Mouse (Mus musculus) spleen, embryonic (tissue): ENCODE data around the gene Mettl1.

Source experiments
- CTCF ChIA-PET: fragments of 350-600 bp; sonication (Branson Sonifier 250); formaldehyde crosslinking; loops from one replicate; lab custom pipeline; 2022; lab: Charles Lee

The Mettl1 gene

GRCm38 (mm10) chr10:127041274-127041766 lies at the start of gene Mettl1, which contains the start of gene Eef1akmt3:
TSS of gene Mettl1 (plus strand) at chr10:127041414.
TSS of gene Eef1akmt3 (minus strand) at chr10:127041513.
- CTCF ChIA-PET = interaction anchor here (0.7 kb wide), 1 partner anchor 66 kb away, joined by 6 read pairs; no protein-coding TSS in a partner anchor

DNA sequence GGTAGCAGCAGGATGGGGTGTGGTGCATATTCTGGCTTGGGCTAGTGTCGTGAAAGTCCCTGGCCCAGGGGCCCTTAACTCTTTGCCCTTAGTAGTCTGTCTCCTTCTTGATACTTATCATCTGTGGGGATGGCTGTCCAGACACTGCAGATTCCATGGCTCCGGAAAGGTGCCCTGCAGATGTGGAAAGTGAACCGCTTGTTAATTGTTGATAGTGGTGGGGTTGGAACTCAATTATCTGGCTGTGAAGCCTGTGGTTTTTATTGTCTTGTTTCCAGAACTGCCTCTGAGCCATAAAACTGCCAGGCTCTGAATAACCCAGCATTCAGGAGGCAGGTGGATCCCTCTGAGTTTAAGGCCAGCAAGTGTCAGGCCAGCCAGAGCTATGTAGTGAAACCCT lies 49.5 kb upstream of the Mettl1 start:
- CTCF ChIA-PET = interaction anchor here (1.6 kb wide), 1 partner anchor 75 kb away, joined by 4 read pairs; no protein-coding TSS in a partner anchor

DNA sequence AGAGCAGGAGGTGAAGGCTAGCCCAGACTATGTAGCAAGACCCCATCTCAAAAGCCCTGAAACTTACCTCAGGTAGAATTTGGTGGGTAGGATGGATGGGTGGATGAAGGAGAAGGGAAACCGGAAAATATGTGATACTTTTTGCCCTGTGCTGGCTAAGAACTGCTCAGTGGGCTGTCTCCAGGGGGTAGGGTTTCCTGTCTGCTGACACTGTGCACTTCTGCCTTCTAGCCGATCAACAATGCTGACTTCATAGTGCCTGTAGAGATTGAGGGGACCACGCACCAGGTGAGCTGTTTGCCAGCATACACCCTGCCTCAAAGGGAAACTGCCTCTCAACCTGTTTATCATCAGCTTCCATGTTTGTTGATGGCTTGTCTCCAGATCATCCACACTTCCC lies 47.6 kb upstream of the Mettl1 start:
- CTCF ChIA-PET = no interaction called here

- CTCF ChIA-PET = no interaction called here
These were observed 43.7 kb upstream of the Mettl1 start for GRCm38 (mm10) chr10:126997340-126998113.

GRCm38 (mm10) chr10:127000529-127000928 lies 40.7 kb upstream of the Mettl1 start, which contains the start of gene Avil:
TSS of gene Avil (plus strand) at chr10:127000709.
- CTCF ChIA-PET = interaction anchor here (0.7 kb wide), 1 partner anchor 28 kb away, joined by 3 read pairs; no protein-coding TSS in a partner anchor

GRCm38 (mm10) chr10:127001297-127001696 lies 39.9 kb upstream of the Mettl1 start:
- CTCF ChIA-PET = interaction anchor here (0.7 kb wide), 1 partner anchor 27 kb away, joined by 3 read pairs; no protein-coding TSS in a partner anchor

DNA sequence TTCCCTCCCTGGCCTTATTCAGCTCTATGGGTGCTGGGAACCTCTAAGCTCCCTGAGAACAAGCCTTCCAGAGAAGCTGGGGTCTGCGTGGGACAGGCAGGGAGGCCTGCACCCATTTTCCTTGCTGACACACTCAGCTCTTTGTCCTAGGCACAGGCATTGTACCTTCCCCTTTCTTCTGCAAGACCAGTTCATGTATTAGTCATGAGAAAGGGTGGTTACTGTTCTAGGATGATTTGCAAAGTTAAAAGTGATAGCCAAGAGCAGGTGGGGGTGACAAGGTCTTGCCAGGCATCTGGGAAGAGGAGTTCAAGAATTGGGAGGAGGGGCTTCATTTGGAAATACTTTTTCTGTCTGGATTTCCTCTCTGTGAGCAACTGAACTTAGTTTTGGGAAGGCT lies 39.2 kb upstream of the Mettl1 start:
- CTCF ChIA-PET = no interaction called here

DNA sequence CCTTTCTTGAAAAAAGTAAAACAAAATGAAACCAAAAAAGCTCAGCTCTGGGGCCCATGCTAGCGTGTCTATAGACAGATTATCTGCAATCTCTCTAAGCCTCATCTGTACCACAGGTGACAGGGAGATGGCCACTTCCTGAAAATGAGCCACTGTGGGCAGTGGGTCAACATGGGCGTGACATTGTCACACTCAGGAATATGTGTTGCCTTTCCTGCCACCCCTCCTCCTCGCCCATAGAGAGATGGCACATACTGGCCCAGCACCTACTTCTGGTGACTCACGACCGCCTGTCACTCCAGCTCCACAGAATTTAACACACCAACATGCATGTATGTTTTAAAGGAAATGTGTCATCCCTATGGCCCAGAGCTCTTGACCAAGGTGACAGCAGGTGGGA lies 38.4 kb upstream of the Mettl1 start:
- CTCF ChIA-PET = no interaction called here

DNA sequence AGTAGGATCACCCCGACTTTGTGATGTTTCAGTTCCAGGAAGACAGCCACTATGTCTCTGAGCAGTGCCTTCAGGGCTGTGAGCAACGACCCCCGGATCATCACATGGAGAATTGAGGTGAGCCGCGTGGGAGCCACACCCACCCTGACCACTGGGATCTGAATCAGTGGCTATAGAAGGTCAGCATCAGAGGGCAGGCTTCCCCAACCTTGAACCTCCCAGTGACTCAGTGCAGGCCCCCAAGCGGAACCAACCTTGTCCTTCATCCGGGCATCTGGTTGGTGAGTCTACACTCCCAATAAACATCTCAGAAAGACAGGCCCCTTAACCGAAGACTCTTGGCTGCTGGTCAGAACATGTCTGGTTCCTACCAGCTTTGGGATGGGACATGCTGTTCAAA lies 37.9 kb upstream of the Mettl1 start:
- CTCF ChIA-PET = no interaction called here

DNA sequence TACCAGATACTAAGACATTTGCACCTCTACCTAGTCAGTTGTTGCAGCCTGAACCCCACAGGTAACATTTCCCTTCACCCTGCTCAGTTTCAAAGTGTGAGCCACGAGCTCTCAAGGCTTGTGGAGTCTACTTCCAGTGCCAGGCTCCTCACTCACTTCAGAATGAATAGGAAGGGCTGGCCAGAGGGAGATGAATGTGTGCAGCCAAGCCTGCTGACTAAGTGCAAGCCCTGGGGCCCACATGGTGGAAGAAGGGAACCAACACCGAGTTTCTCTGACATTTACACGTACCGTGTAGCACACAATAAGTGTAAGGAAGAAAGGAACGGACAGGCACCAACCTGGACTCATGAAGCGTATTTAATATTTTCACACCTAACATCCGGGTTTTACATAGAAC lies 37.4 kb upstream of the Mettl1 start:
- CTCF ChIA-PET = no interaction called here

GRCm38 (mm10) chr10:127016488-127016887 lies 24.7 kb upstream of the Mettl1 start:
- CTCF ChIA-PET = interaction anchor here (0.9 kb wide), 1 partner anchor 39 kb away, joined by 5 read pairs; no protein-coding TSS in a partner anchor

DNA sequence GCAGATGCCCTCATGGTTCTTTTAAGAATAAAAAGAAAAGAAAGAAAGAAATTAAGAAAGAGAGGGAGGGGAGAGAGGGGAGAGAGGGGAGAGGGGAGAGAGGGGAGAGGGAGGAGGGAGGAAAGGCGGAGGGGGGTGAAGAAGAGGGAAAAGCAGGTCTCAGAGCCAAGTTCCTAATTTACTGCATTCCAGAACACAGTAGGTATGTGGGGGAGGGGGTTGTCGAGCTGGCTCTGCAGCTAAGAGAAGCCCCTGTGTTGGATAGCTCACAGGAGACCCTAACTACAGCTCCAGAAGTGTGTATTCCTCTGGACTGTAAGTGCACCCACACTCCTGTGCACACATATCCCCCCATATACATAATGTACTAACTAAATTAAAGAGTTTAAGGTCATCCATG lies 24.1 kb upstream of the Mettl1 start:
- CTCF ChIA-PET = interaction anchor here (0.9 kb wide), 1 partner anchor 39 kb away, joined by 5 read pairs; no protein-coding TSS in a partner anchor

GRCm38 (mm10) chr10:127018422-127018821 lies 22.8 kb upstream of the Mettl1 start:
- CTCF ChIA-PET = no interaction called here

DNA sequence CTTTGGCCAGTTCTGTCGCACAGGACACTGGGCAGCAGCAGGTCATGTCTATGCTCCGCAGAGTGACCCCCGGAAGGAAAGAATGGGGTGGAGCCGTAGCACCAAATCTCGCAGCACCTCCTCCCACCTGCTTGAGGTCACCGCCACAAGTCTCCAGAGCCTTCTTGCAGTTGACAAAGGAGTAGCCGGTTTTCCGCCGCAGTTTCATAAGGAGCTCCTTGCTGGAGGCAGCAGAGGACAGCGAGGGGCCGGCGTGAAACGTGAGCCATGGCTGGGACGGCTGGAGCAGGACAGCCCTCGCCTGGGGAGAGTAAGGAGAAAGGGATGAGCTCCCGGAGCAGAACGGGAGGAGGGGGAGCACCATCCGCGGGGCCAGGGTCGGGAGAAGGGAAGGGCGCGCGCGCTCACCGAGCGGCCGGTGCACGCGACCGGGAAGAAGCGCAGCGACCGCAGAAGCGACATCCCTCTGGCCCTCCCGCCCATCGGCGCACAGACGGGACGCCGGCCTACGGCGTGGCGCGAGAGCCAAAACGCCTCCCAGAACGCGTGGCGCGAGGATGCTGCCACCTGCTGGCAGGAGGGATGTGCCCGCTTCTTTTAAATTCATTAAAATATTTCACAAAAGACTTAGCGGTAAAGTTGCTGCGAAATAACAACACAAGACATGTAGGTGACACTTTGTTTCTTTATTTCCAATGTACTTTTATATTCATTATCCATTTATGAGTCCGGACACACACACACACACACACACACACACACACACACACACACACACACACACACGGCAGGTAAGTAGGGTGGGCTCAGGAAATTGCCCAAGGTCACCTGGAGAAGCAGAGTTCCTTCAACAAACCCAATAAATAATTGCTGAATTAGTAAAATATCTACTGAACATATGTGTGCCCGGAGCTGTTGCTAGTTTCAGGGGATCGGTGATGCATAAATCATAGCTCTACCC lies 10.6 kb upstream of the Mettl1 start, which contains the start of gene Tsfm:
Tsfm (minus strand) TSS at position 505 of the 961 bp plus-strand sequence.
- CTCF ChIA-PET = no interaction called here

GRCm38 (mm10) chr10:127033301-127033741 lies 7.9 kb upstream of the Mettl1 start:
- CTCF ChIA-PET = no interaction called here

DNA sequence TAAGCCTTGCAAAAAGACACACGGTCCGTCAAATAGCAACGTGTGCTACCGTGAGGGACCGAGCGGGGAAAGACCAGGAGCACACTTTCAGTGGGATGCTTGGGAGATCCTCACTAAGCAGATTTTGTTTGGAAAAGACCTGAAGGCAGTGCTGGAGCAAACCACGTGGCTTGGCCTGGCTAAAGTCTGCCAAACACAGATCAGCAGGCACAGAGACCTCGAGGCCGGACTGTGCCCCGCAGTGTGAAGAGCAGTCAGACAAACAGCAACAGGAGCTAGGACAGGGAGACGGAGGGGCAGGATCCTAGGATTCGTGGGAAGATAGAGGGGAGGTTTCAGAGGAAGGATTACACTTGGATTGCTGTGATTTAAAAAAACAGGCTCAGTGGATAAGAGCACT lies 4.9 kb upstream of the Mettl1 start:
- CTCF ChIA-PET = no interaction called here

GRCm38 (mm10) chr10:127037641-127038040 lies 3.6 kb upstream of the Mettl1 start:
- CTCF ChIA-PET = interaction anchor here (0.7 kb wide), 1 partner anchor 8 kb away, joined by 34 read pairs; no protein-coding TSS in a partner anchor

DNA sequence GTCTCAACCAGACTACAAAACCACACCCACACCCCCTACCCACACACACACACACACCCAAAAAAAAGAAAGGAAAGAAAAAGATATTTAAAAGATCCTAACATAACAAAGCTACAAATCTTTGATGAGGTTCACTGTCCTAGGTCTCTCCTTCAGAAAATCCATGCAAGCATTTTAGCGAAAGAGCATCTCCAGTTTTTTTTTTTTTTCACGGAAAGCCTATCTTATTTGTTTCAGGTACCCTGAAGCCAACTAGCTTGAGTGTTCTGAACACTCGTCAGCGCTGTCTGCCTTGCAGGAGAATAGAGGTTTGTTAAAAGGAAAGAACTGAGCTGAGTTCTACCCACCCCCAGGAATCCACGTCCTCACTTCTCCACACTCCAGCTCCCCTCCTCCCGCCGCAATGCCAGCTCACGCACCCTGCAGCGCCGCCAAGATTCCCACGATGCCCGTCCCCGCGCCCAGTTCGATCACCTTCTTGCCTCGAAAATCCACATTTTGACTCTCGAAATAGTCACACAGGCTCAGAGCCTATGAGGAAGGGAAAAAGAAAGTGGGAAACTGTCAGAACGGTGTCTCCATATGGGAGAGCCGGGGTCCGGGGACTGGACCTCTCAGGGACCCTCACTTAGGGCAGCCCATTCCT lies 522 bp upstream of the Mettl1 start:
- CTCF ChIA-PET = interaction anchor here (0.5 to 0.7 kb wide), 3 partner anchors 34 to 1871 kb away, joined by 4 to 6 read pairs (median 5); no protein-coding TSS in a partner anchor

- CTCF ChIA-PET = no interaction called here
These were observed 642 bp downstream of the Mettl1 start for GRCm38 (mm10) chr10:127041774-127042338.

GRCm38 (mm10) chr10:127042468-127043115 lies 1.4 kb downstream of the Mettl1 start:
- CTCF ChIA-PET = no interaction called here
